Mouse (Mus musculus): ENCODE results near the gene Lin7a.
A peak's percentile ranks its signal among the peaks of the same experiment; 100 is the strongest.
"Not testable (repeated sequence)": the region's sequence is repeated elsewhere in the genome, so short reads cannot be mapped to it uniquely, and the experiment has no call there.

Gene Lin7a

GRCm38 (mm10) chr10:107237736-107238135 is 33.8 kb upstream of the Lin7a start:
- no peak for DNase-seq

GRCm38 (mm10) chr10:107238151-107238860 is 33.2 kb upstream of the Lin7a start:
- no peak for DNase-seq

GRCm38 (mm10) chr10:107238861-107239435 is 32.5 kb upstream of the Lin7a start:
- DNase-seq: no peak

GRCm38 (mm10) chr10:107239651-107240330 is 31.7 kb upstream of the Lin7a start:
- DNase-seq: no peak

GRCm38 (mm10) chr10:107240446-107240845 is 31.0 kb upstream of the Lin7a start:
- no peak for DNase-seq

DNA sequence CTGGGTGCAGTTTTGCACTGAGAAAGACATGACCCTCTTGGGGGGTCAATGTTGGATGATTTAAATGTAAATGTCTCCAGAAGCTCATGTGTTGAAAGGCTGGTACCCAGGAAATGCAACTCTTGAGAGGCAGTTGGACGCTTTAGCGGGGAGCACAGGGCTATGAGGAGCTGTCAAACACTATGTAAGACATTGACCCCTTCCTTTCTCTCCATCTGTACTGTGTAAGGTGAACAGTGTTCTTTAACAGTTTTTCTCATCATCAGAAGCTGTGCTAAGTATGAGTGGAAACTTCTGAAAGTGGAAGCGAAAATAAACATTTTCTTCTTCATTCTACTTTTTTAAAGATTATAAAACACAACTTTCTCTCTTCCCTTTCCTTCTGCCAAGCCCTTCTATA is 30.5 kb upstream of the Lin7a start:
- no peak for DNase-seq

- no peak for DNase-seq
Observed at GRCm38 (mm10) chr10:107241406-107241805, 30.1 kb upstream of the Lin7a start.

DNA sequence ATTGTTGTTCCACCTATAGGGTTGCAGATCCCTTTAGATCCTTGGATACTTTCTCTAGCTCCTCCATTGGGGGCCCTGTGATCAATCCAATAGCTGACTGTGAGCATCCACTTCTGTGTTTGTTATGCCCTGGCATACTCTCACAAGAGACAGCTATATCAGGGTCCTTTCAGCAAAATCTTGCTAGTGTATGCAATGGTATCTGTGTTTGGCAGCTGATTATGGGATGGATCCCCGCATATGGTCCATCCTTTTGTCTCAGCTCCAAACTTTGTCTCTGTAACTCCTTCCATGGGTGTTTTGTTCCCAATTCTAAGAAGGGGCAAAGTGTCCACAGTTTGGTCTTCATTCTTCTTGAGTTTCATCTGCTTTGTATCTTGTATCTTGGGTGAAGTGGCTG is 29.5 kb upstream of the Lin7a start:
- DNase-seq: not testable (repeated sequence)

DNA sequence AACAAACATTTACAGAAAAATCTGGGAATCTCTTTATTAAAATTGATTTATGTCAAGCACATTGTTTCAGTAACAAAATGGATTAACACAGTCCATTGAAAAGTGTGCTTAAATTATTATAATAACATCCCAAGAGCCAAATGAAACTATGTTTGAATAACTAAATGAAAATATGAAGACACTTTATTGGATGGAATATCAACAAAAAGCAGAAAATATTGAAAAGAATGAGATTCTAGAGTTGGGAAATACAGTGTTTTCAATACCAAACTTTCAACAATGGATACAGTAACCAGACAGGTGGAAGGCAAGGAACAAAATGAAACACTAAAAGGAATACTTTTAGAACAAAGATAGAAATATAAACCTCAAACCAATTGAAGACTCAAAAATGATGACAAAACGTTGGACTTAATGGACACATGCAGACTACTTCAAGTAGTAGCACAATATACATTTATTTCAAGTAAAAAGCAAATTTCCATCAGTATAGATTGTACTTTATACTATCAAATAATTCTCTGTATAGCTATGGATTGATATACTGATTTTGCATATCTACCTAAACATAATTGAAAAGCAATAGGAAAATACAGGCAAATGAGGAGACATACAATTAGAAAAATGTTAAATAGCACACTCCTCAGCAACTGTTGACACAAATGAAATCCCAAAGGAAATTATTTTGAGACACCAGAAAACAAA is 28.6 kb upstream of the Lin7a start:
- DNase-seq: no peak

GRCm38 (mm10) chr10:107244211-107244610 is 27.3 kb upstream of the Lin7a start:
- DNase-seq: peak; percentile 15

- DNase-seq: no peak
Observed at GRCm38 (mm10) chr10:107244691-107245530, 26.6 kb upstream of the Lin7a start.

- DNase-seq: no peak
Observed at GRCm38 (mm10) chr10:107245531-107245840, 26.0 kb upstream of the Lin7a start.

GRCm38 (mm10) chr10:107245961-107246460 is 25.5 kb upstream of the Lin7a start:
- no peak for DNase-seq

GRCm38 (mm10) chr10:107247001-107247670 is 24.4 kb upstream of the Lin7a start:
- DNase-seq: no peak

GRCm38 (mm10) chr10:107248481-107248880 is 23.0 kb upstream of the Lin7a start:
- no peak for DNase-seq

DNA sequence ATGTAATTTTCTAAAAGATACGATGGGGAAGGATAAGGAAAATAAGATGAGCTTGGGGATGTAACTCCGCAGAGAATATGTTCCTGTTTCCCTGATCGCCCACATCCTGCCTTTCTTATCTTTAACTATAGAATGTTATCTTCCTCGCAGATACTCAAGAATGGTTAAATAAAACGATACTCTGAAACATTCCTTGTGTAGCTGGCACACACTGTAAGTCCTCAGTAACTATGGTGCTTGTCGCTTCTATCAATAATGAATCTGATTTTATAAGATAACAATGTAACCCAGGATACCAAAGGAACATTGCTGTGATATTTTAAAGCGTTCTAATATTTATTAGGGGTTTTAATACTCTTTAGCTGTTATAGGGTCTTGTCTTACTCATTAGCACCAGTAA is 22.4 kb upstream of the Lin7a start:
- DNase-seq: no peak

DNA sequence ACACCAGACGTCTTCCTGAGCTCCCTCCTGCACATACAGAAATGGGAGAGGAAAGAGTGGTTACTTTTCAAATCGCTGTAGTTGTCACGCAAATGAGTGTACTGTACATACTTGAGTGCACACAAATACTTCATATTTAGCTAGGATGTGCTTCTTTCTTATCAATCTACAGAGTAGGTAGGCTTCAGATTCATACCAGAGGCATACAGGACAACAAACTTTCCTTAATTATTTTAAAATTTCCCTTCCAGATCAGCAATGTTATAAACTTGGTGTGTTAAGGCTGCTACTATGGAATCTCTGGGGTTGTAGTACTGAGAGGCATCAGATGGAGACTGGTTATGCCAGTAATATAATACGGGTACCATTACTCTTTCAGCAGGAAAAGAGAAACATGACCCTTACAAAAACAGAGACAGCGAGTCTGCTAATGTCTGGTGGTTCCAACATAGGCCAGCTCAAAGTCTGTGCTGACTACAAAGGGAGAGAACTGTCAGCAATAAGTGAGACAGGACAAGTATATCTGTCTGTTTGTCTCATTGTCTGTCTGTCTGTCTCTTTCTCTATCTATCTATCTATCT is 21.8 kb upstream of the Lin7a start:
- DNase-seq: no peak

DNA sequence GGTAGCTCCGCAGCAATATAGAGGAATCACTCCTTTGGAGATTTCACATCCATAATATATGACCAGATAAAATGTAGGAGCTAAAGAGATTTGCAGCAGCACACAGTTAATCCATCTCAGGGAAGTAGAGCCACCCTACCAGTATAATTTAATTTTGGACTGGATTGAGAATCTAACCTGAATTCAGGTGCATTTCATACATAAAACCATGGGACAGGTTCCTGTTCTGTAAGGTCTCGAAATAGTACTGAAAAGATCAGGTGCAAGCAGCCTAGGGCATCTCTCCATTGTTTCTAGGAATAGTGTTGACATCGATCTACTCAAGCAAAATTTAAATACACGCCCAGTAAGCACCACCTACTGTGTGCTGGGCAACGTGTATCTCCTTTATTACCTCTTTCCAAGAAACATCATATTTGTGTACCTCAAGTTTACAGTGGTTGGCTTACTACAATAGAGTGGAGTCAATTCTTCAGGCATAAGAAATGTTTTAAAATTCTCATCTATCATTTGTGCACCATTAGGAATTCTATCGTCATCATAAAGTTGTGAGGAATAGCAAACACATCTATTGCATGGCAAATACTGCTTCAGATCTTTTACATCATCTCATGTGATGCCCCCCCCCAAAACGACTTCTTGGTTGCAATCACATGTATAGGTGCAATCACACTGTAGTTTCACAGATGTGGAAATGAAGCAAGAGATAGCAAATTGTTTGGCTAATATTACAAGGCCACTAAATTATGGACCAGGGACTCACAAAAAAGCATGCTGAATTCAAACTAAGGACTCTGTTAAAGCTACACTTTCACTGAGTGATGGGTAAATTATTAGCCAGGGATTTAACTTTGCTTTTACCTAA is 20.9 kb upstream of the Lin7a start:
- DNase-seq: no peak

DNA sequence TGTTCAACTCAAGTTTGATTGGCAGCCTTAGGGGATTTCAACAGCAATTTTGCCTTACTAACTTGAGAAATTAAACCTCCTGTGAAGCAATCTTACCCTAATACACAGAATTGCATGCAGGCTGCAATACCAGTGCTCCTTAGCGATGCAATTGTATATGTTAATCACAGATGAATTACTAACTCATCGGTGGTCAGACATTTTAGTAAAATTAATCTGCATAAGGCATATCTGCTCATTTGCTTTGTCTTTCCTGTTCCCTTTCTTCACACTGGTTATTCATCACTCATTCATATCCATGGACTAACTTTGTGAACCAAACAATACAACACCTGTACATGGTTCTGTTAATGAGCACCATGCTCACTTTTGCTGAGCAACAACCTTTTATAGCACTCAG is 20.2 kb upstream of the Lin7a start:
- DNase-seq: no peak

DNA sequence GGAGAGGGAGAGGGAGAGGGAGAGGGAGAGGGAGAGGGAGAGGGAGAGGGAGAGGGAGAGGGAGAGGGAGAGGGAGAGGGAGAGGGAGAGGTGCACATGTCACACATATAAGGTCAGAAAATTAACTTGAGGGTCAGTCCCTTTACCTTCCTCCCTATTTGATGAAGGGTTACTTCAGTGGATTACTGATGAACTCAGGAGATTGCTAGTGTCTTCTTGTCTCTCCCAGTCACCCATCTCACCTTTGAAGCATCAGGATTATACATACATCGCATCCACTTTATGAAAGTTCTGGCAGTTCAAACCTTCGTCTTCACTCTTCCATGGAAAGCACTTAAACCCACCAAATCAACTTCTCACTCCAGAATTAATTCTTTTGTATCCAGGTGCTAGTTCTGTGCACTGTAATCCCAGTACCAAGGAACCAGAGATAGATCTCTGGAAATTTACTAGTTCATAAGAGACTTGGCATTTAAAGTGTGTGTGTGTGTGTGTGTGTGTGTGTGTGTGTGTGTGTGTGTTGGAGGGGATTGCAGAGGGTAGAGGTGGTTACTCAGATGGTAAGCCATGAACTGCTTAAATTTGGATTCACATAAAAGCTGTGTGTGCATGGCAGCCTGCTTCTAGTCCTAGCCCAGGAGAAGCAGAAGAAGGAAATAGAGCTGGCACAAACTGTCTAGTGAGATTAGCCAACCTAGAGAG is 19.5 kb upstream of the Lin7a start:
- no peak for DNase-seq
